Mouse (Mus musculus) urinary bladder, postnatal 4 days (tissue): ENCODE data around the gene Tekt5.

Experiments used
- DNase-seq, 2 experiments: peaks; one replicate each; pipeline ENCODE4 v3.0.0; 2021 to 2022; ENCODE audit warnings: low spot score in 2 of 2

The Tekt5 gene

DNA sequence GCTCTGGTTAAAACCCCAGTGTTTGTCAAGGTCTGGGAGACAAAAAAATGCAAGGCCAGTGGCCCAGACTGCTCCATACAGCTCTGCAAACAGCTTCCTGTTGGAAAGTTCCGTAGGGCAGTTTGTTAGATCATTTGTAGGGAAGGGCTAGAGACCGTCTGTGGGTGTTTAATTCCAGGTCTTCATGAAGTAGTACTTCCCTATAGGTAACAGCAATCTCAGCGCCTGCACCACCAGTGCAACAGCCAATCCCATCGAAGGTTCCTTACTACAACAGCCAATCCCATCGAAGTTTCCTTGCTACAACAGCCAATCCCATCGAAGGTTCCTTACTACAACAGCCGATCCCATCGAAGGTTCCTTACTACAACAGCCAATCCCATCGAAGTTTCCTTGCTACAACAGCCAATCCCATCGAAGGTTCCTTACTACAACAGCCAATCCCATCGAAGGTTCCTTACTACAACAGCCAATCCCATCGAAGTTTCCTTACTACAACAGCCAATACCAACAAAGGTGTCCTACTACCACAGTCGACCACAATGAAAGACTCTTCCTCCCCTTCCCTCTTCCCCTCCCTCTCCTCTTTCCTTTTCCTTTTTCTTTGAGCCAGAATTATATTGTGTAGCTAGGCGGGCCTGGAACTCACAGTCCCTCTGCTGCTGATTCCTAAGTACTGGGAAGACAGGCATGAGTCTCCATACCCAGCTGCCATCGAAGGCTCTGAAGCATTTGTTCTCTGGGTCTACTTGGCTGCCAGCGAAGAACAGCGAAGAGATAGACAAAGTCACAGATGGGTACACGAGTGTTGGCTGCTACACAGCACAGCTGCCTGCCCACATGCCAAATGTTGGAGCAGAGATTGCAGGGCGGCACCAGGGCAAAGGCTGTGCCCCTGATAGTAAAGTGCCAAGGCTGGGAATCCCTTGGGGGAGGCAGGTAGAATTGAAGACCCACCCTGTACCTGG lies 58.6 kb downstream of the Tekt5 start:
- DNase-seq = no peak

DNA sequence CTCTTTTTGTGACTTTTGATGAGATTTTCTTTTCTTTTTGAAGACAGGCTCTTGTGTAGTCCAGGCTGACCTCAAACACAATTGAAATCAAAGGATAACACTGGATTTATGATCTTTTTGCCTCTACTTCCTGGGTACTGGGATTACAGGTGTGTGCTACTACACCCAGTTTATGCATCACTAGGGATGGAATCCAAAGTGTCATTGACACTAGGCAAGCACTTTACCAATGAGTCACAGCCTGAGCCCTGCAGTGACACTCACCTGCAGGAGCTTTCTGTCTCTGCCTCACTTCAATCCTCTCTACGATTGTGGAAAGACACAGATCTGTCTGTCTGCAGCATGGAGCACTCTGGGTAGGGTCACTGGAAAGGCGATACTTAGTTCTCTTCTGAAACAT lies 59.3 kb downstream of the Tekt5 start:
- DNase-seq = no peak

DNA sequence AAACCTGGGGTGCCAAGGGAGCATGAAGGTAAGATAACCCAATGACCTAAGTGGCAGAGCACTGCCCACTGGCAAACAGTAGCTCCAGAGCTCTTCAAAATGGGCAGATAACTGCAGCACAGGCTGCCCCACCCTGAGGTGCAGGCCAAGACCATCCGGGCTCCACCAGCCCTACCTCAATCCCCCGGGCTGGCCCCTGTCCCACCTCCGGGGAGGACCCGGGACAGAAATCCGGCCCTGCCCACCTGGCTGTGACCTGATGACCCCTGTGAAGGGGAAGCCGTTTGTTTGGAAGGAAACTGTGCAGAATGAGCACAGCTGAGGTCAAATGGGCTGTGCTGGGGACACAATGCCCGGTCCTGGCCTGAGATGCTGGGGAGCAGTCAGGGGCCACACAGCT lies 62.6 kb downstream of the Tekt5 start:
- no peak for DNase-seq

GRCm38 (mm10) chr16:10330586-10331495 lies 64.4 kb downstream of the Tekt5 start:
- peak in 1 of 2 experiments; percentile 38 for DNase-seq

DNA sequence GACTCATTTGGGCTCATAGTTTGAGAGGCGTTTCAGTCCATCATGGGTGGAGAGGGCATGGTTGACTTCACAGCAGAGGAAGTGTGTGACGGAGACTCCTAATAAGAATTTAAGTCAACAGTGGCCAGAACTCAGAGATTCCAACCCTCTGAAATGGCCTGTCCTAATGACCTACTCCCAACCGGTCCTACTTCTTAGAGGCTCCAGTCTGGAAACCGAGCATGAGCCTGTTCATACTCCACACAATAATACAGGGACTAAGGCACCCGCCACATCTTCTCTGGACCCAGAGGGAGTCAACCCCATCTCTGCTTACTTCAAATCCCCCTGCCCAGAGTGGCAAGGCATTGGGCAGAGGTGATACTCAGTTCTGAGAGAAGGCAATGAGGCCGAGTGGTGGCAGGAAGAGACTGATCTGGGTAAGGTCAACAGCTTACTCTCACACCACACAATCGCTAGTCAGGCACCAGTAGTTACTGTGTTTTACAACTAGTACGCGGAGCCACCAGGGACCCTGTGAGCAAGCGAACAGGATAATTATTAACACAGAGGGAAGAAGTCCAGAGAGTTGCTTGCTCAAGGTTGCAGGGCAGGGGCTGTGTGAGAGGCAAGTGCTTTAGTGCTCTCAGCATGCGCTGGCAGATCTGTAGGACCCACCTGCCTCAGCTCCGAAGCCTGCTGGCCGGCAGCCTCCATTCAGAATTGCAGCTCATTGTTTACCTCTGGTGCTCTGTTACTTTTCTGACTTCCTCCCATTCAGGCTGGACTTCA lies 67.5 kb downstream of the Tekt5 start:
- DNase-seq = no peak

DNA sequence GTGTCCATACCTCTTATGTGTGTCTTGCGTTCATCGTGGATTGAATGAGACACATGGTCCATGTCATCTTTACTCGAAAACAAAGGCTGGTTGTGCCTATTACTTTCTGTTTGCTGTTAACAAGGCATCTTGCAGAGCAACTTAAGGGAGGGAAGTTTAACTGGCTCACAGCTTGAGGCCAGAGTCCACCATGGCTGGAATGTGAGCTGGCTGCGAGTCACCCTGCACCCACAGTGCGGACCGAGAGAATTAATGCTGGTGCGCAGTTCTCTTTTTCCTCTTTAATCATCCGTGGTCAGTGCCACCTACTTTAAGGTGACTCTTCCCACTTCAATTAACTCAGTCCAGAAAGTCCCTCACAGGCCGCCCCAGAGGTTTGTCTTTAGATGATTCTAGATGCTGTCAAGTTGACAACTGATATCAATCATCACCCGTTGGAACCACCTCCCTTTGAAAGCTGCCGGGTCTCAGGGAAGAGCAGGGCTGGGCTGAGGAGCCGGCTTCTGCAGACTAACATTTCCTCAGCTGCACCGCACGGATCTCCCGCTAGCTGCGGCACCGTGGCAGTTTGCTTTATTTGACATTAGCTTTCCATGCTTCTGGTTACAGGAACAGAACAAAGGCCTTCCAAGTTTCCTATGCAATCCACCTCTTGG lies 75.2 kb downstream of the Tekt5 start:
- no peak for DNase-seq

GRCm38 (mm10) chr16:10317197-10317544 lies 78.1 kb downstream of the Tekt5 start:
- DNase-seq = no peak

GRCm38 (mm10) chr16:10316493-10317196 lies 78.6 kb downstream of the Tekt5 start:
- no peak for DNase-seq

- peak; percentile 66 to 73 for DNase-seq
Observed at GRCm38 (mm10) chr16:10313646-10314088, 81.6 kb downstream of the Tekt5 start, which contains the start of gene Emp2. Emp2 (minus strand) TSS chr16:10313968.

- no peak for DNase-seq
Observed at GRCm38 (mm10) chr16:10313226-10313625, 82.1 kb downstream of the Tekt5 start.

GRCm38 (mm10) chr16:10311989-10312388 lies 83.3 kb downstream of the Tekt5 start:
- no peak for DNase-seq

- DNase-seq = no peak
Observed at GRCm38 (mm10) chr16:10311086-10311485, 84.2 kb downstream of the Tekt5 start.

- DNase-seq = no peak
Observed at GRCm38 (mm10) chr16:10310507-10310906, 84.8 kb downstream of the Tekt5 start.
